Mouse (Mus musculus) B cell, adult 2 months (primary cell): ENCODE results near the gene Atxn1.

ENCODE experiments used
- DNase-seq, 2 experiments: peaks; one replicate each; pipeline ENCODE4 v3.0.0; 2022

Gene Atxn1

GRCm38 (mm10) chr13:45614762-45615161, 350.0 kb downstream of the Atxn1 start:
- DNase-seq = no peak

GRCm38 (mm10) chr13:45613346-45613745, 351.5 kb downstream of the Atxn1 start:
- peak; percentile 29 to 32 for DNase-seq

GRCm38 (mm10) chr13:45611554-45611953, 353.3 kb downstream of the Atxn1 start:
- no peak for DNase-seq

- DNase-seq = no peak
Observed at GRCm38 (mm10) chr13:45609461-45609860, 355.3 kb downstream of the Atxn1 start.

GRCm38 (mm10) chr13:45608593-45608992, 356.2 kb downstream of the Atxn1 start:
- peak in 1 of 2 experiments; percentile 5 for DNase-seq

- no peak for DNase-seq
Observed at GRCm38 (mm10) chr13:45607946-45608345, 356.9 kb downstream of the Atxn1 start.

GRCm38 (mm10) chr13:45603636-45604035, 361.2 kb downstream of the Atxn1 start:
- DNase-seq = no peak

GRCm38 (mm10) chr13:45600443-45600842, 364.4 kb downstream of the Atxn1 start:
- DNase-seq = no peak

- no peak for DNase-seq
Observed at GRCm38 (mm10) chr13:45599831-45600230, 365.0 kb downstream of the Atxn1 start.

GRCm38 (mm10) chr13:45595416-45595815, 369.4 kb downstream of the Atxn1 start:
- no peak for DNase-seq

GRCm38 (mm10) chr13:45593914-45594313, 370.9 kb downstream of the Atxn1 start:
- DNase-seq = no peak

- no peak for DNase-seq
Observed at GRCm38 (mm10) chr13:45590898-45591297, 373.9 kb downstream of the Atxn1 start.

GRCm38 (mm10) chr13:45583061-45583460, 381.7 kb downstream of the Atxn1 start:
- no peak for DNase-seq

GRCm38 (mm10) chr13:45582294-45582693, 382.5 kb downstream of the Atxn1 start:
- no peak for DNase-seq

- no peak for DNase-seq
Observed at GRCm38 (mm10) chr13:45579751-45580150, 385.1 kb downstream of the Atxn1 start.

- DNase-seq = no peak
Observed at GRCm38 (mm10) chr13:45577784-45578183, 387.0 kb downstream of the Atxn1 start.

GRCm38 (mm10) chr13:45577366-45577765, 387.4 kb downstream of the Atxn1 start:
- DNase-seq = no peak

GRCm38 (mm10) chr13:45576185-45576584, 388.6 kb downstream of the Atxn1 start:
- DNase-seq = no peak

GRCm38 (mm10) chr13:45572768-45573167, 392.0 kb downstream of the Atxn1 start:
- peak; percentile 71 to 72 for DNase-seq

GRCm38 (mm10) chr13:45571795-45572262, 393.0 kb downstream of the Atxn1 start:
- peak; percentile 82 to 86 for DNase-seq

GRCm38 (mm10) chr13:45569932-45570331, 394.9 kb downstream of the Atxn1 start:
- DNase-seq = no peak

GRCm38 (mm10) chr13:45564946-45565345, 399.9 kb downstream of the Atxn1 start:
- no peak for DNase-seq

- no peak for DNase-seq
Observed at GRCm38 (mm10) chr13:45562011-45562410, 402.8 kb downstream of the Atxn1 start.

- DNase-seq = no peak
Observed at GRCm38 (mm10) chr13:45560543-45560942, 404.3 kb downstream of the Atxn1 start.

GRCm38 (mm10) chr13:45559258-45559657, 405.6 kb downstream of the Atxn1 start:
- no peak for DNase-seq

- DNase-seq = no peak
Observed at GRCm38 (mm10) chr13:45558367-45558766, 406.4 kb downstream of the Atxn1 start.
